Mouse (Mus musculus) retina, embryonic 14.5 days (tissue): Measurements from ENCODE around the gene Poc5.

Experiments used
- DNase-seq: peaks from one replicate; pipeline ENCODE4 v3.0.0-alpha.2; 2015; ENCODE audit warnings: low spot score

The Poc5 gene

GRCm38 (mm10) chr13:96432376-96432811 is 44.3 kb downstream of the Poc5 start:
- no peak for DNase-seq

GRCm38 (mm10) chr13:96433041-96433440 is 44.9 kb downstream of the Poc5 start:
- no peak for DNase-seq

- DNase-seq: no peak
Observed at GRCm38 (mm10) chr13:96433648-96434190, 45.6 kb downstream of the Poc5 start.

- DNase-seq: no peak
Observed at GRCm38 (mm10) chr13:96434899-96435331, 46.8 kb downstream of the Poc5 start.

- peak; percentile 55 for DNase-seq
Observed at GRCm38 (mm10) chr13:96435793-96436192, 47.7 kb downstream of the Poc5 start.

GRCm38 (mm10) chr13:96436921-96437320 is 48.8 kb downstream of the Poc5 start:
- no peak for DNase-seq

GRCm38 (mm10) chr13:96440436-96440835 is 52.3 kb downstream of the Poc5 start:
- no peak for DNase-seq

GRCm38 (mm10) chr13:96450205-96450856 is 62.2 kb downstream of the Poc5 start:
- DNase-seq: no peak

- DNase-seq: no peak
Observed at GRCm38 (mm10) chr13:96450869-96451268, 62.8 kb downstream of the Poc5 start.

- DNase-seq: no peak
Observed at GRCm38 (mm10) chr13:96451386-96452140, 63.5 kb downstream of the Poc5 start.

- DNase-seq: no peak
Observed at GRCm38 (mm10) chr13:96452621-96453020, 64.5 kb downstream of the Poc5 start.

GRCm38 (mm10) chr13:96454288-96454687 is 66.2 kb downstream of the Poc5 start:
- DNase-seq: no peak

- no peak for DNase-seq
Observed at GRCm38 (mm10) chr13:96457566-96457965, 69.5 kb downstream of the Poc5 start.

- no peak for DNase-seq
Observed at GRCm38 (mm10) chr13:96458018-96458417, 69.9 kb downstream of the Poc5 start.

- DNase-seq: no peak
Observed at GRCm38 (mm10) chr13:96458606-96459005, 70.5 kb downstream of the Poc5 start.

GRCm38 (mm10) chr13:96462644-96463043 is 74.5 kb downstream of the Poc5 start:
- no peak for DNase-seq

- DNase-seq: peak; percentile 2
Observed at GRCm38 (mm10) chr13:96465315-96465714, 77.2 kb downstream of the Poc5 start.
